Mouse (Mus musculus): ENCODE data around the gene Ado. TPM values are rescaled to one million over a fixed set of nuclear protein-coding genes. Genes with fewer than 3 reads are reported as not detected.

Ado gene
- polyA plus RNA-seq, 1 experiment from 2014 or later, result 46.0 TPM

DNA sequence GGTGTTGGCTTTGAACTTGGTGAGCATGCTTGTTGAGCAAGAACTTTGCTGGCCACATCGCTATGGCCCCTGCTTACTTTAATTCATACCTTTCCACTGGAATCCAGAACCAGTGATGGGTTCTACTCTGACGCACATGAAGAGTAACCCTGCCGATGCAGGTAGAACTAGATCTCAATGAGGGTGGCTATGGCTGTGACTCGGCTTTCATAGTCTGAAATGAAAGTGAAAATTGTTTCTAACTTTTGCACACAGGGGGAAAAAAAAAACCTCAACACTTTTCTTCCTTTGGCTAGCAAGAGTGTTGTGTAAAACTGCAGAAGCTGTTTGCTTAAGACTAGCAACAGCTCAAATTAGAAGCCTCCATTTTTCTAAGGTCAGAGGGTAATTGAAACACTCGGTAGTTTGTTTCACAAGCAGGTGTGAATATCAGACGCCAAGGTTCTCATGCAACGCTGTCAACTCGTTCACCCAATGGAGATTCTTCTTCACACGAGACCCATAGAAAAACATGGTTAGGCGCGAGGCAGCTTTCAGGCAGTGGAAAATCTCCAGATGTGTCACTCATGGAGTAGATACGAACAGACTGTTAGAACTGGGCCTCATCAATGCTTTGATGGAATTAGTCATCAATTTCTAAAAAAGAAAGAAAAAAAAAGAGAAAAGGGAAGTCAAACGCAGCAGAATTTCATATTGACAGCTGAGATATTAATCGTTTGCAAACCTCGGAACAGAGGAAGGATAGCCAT, 51.4 kb downstream of the Ado start:
- no peak overlapping the region for H3K4me2 ChIP-seq (ENCODE audit: low read depth, low read length)
- no peaks in the 10 kb centered on the region for H3K4me1 ChIP-seq (ENCODE audit: control insufficient read depth, insufficient read depth, low read length)
- no peak overlapping the region for H3K27ac ChIP-seq (ENCODE audit: low read length)
- no peaks in the 10 kb centered on the region for H3K27me3 ChIP-seq (ENCODE audit: control insufficient read depth, insufficient read depth, low read length)
- H3K9ac ChIP-seq (ENCODE audit: low read length), result no peak overlapping the region
- ATAC-seq (replicated peaks; ENCODE audit: extremely low read depth, insufficient read depth, low FRiP score), result no peak
- H3K36me3 ChIP-seq (ENCODE audit: control insufficient read depth, insufficient read depth), result no peaks in the 10 kb centered on the region
- no peaks in the 10 kb centered on the region; the same call in 1 of the 2 replicates for H3K9me3 ChIP-seq (replicated peaks; ENCODE audit: control insufficient read depth, low read length)
- H3K4me3 ChIP-seq (ENCODE audit: low read length), result no peak overlapping the region
- WGBS, result 82% methylated on average over 15 of the region's 15 CpGs

Other genes with a start within 250 kb of the Ado start
- 0.75 and 1.2 TPM in 2 replicates for gene Egr2, start 13.5 kb downstream of the Ado start, polyA plus RNA-seq (2015; fragmentation: Nextera tagmentation; extraction: Ambion mirVana)

All from heart, embryonic 16.5 days (tissue).